Mouse (Mus musculus) liver, postnatal 0 days (tissue): ENCODE measurements around the gene Zfp865.

ENCODE experiments used
- CTCF ChIP-seq: sonication (generic); IDR thresholded peaks from 2 replicates; pipeline ENCODE4 v1.5.1; 2016; ENCODE audit warnings: antibody characterized with exemption, low read depth
- EP300 ChIP-seq: IDR thresholded peaks from 2 replicates; pipeline ENCODE4 v1.6.1; 2016; ENCODE audit warnings: antibody characterized with exemption, low read depth, mild to moderate bottlenecking

DNA sequence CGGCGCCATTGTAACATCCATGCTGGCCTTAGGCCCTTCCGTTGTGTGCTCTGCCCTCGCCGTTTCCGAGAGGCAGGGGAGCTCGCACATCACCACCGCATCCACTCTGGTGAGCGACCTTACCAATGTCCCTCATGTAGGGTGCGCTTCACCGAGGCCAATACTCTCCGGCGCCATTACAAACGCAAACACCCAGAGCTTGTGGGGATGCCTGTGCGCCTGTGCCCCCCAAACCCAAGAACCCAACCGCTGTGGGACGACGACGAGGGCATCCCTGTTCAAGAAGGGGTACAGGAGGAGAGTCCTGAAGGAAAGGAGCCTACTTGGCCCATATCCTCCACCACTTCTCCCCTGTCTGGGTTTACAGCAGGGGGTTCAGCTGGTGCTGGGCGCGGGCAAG is 2.2 kb upstream of the Zfp865 start:
- TF ChIP-seq CTCF (no peak), EP300 (no peak)
